Mouse (Mus musculus) ES-E14 (cell line): ENCODE measurements at regions not wholly inside any gene's neighbourhood (a gene's known extent, or its start where the extent isn't known, plus 50 kb on each side); places are given as distances from the start of the nearest gene placed in this dataset.

ENCODE experiments used
- DNase-seq: peaks from one replicate; pipeline ENCODE4 v3.0.0-alpha.2; 2013; ENCODE audit warnings: low read depth, low spot score
- H3K27ac ChIP-seq: 2 replicates; pipeline ENCODE4 v1.5.1; 2012; ENCODE audit warnings: low read depth, mild to moderate bottlenecking, low read length, moderate library complexity, mixed read lengths; ENCODE audit not compliant: poor library complexity, insufficient read depth, severe bottlenecking
- H3K36me3 ChIP-seq: 2 replicates; pipeline ENCODE4 v1.6.1; 2012; ENCODE audit warnings: mild to moderate bottlenecking, low read length, moderate library complexity, mixed read lengths; ENCODE audit not compliant: control insufficient read depth, poor library complexity, insufficient read depth, severe bottlenecking
- H3K4me1 ChIP-seq, 2 experiments: fragments of 150-350 bp in 1 of 2; sonication (generic) in 1 of 2; 2 replicates each; pipeline ENCODE4 v1.6.1; 2012; ENCODE audit warnings: low read length in 2 of 2, mild to moderate bottlenecking in 1 of 2, mixed read lengths in 1 of 2; ENCODE audit not compliant: control insufficient read depth in 2 of 2, insufficient read depth in 2 of 2, poor library complexity in 1 of 2
- H3K4me3 ChIP-seq, 2 experiments: fragments of 150-350 bp in 1 of 2; sonication (generic) in 1 of 2; 2 replicates each; pipeline ENCODE4 v1.5.1; 2012; ENCODE audit warnings: low read length in 2 of 2, low read depth in 1 of 2, mild to moderate bottlenecking in 1 of 2, mixed read lengths in 1 of 2; ENCODE audit not compliant: insufficient read depth in 1 of 2, poor library complexity in 1 of 2, severe bottlenecking in 1 of 2
- H3K9ac ChIP-seq: 2 replicates; pipeline ENCODE4 v1.6.1; 2012; ENCODE audit warnings: low read depth, mild to moderate bottlenecking, low read length, mixed read lengths; ENCODE audit not compliant: poor library complexity, insufficient read depth, severe bottlenecking
- H3K9me3 ChIP-seq: fragments of 150-350 bp; sonication (generic); 2 replicates; pipeline ENCODE4 v1.6.1; 2012; ENCODE audit warnings: low read depth, mild to moderate bottlenecking, low read length; ENCODE audit not compliant: control insufficient read depth, insufficient read depth
- CHD2 ChIP-seq: IDR thresholded peaks from 2 replicates; pipeline ENCODE4 v1.6.1; 2014; ENCODE audit warnings: mild to moderate bottlenecking, low read depth, low read length, inconsistent platforms
- HCFC1 ChIP-seq: IDR thresholded peaks from 2 replicates; pipeline ENCODE4 v1.6.1; 2012; ENCODE audit warnings: low read length, inconsistent platforms, borderline replicate concordance; ENCODE audit not compliant: insufficient read depth
- MAFK ChIP-seq: IDR thresholded peaks from 2 replicates; pipeline ENCODE4 v1.6.1; 2014; ENCODE audit warnings: mild to moderate bottlenecking, low read depth, low read length, inconsistent platforms; ENCODE audit not compliant: insufficient read depth
- ZC3H11A ChIP-seq: IDR thresholded peaks from 2 replicates; pipeline ENCODE4 v1.6.1; 2012; ENCODE audit warnings: low read depth, mild to moderate bottlenecking, inconsistent platforms, low read length, borderline replicate concordance
- ZNF384 ChIP-seq: IDR thresholded peaks from 2 replicates; pipeline ENCODE4 v1.6.1; 2012; ENCODE audit warnings: low read depth, low read length, inconsistent platforms
- in situ Hi-C, 2 experiments: fragments of 600-800 bp; cut with MboI; formaldehyde crosslinking; loops; one replicate each; pipeline ENCODE4 v1.15.1; 2025; ENCODE audit warnings: low sequenced_read_pairs in 2 of 2, inconsistent platforms in 1 of 2; ENCODE audit not compliant: unreplicated experiment in 2 of 2

DNA sequence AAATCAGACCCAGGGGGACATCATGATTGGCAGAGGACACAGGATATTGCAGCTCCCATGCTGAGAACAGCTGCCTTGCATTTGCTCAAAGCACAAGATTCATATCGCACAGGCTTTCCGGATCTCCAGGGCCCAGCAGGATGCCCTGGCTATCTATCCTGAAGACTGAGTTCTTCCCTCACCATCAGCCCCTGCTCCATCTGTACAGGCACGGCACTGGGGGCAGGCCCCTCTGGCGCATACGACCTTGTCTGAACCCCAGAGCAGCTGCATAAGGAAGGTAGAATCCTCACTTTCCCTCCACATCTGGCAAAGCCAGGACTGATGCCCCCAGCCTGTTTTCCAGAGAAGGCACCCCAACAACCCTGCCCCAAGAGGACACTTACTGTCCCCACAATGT lies 266.8 kb downstream of the Tns1 start:
- in situ Hi-C loops = no loop called here

DNA sequence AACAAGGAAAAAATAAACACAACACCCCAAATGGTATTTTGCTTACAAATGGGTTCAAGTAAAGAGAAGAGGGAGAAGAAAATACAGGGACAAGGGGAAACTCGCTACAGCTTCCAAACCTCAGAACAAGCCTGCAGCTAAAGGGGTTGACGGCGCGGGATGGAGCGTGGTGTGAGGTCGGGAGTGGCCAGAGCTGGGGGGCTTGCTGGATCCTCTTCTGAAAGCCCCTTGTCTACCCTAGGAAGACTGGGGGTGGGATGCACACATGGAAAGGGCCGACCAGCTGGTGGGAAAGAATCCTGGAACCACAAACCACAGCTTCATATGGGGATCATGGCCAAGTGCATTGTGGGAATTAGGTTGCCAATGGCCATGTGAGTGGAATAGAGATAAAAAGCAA lies 267.4 kb downstream of the Tns1 start:
- Histone ChIP-seq H3K9me3 (no peaks in the 10 kb centered on the region), H3K4me1 (peaks cover 0 to 8% of the 10 kb centered on the region in 2 experiments; a peak in 1 of 4 replicates), H3K36me3 (no peaks in the 10 kb centered on the region), H3K27ac (no peak overlapping the region), H3K4me3 (no peak overlapping the region), H3K9ac (no peak overlapping the region)
- TF ChIP-seq CHD2 (no peak), ZNF384 (no peak), HCFC1 (no peak), MAFK (no peak), ZC3H11A (no peak)
- no peak for DNase-seq
- in situ Hi-C loops = no loop called here

More for the DNA sequence above, 266.8 kb downstream of the Tns1 start:
- Histone ChIP-seq H3K36me3 (no peaks in the 10 kb centered on the region), H3K27ac (no peak overlapping the region), H3K4me3 (no peak overlapping the region), H3K9ac (no peak overlapping the region), H3K9me3 (no peaks in the 10 kb centered on the region), H3K4me1 (peaks cover 0 to 9% of the 10 kb centered on the region in 2 experiments; a peak in 2 of 4 replicates)
- no peak for DNase-seq
- no peak for TF ChIP-seq ZNF384
- no peak for TF ChIP-seq HCFC1
- TF ChIP-seq MAFK = no peak
- no peak for TF ChIP-seq ZC3H11A
- no peak for TF ChIP-seq CHD2

DNA sequence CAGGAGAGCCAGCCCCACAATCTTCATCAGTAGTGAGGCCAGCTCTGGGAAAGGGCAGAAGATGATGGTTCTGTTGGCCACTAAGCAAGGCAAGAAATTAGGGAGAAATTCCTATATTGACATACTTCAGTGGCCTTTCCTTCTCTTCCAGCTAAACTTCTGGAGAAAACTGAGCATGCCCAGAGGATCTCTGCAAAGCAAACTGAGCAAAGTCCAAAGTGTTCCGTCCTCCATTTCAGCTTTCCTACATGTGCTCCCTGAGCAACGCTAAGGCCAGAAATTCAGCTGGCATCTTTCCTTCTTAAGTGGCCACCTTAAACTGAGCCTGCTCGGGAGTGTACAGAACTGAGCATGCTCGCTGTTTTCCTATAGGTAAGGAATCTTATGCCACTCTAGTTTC lies 268.9 kb downstream of the Tns1 start:
- no peak overlapping the region for H3K9ac ChIP-seq
- no peaks in the 10 kb centered on the region for H3K9me3 ChIP-seq
- no peak for TF ChIP-seq MAFK
- no peak for TF ChIP-seq ZC3H11A
- no peak for TF ChIP-seq HCFC1
- TF ChIP-seq ZNF384 = no peak
- no peak for TF ChIP-seq CHD2
- in situ Hi-C loops = no loop called here
- no peak overlapping the region for H3K27ac ChIP-seq
- H3K4me3 ChIP-seq = no peak overlapping the region
- DNase-seq = no peak
- no peaks in the 10 kb centered on the region for H3K36me3 ChIP-seq
- peaks cover 0 to 6% of the 10 kb centered on the region in 2 experiments; a peak in 1 of 4 replicates for H3K4me1 ChIP-seq

DNA sequence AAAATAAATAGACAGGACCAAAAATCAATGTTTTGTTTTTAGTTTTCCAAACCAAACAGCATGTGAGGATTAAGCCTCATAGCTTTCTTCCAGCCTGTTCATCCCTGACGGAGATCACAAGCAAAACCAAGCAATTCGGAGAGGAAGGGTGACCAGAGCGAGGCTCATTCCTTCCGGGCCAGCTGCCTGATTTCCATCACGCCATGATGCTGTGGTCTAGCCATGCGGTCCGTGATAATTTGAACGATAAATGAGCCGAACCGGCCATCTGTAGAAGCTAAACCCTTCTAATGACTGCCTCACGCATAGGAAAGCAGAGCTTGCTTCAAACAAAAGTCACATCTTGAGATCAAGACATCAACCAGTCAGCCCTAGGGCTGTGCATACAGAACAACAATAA lies 270.4 kb downstream of the Tns1 start:
- TF ChIP-seq MAFK = no peak
- TF ChIP-seq ZC3H11A = no peak
- TF ChIP-seq CHD2 = no peak
- TF ChIP-seq HCFC1 = no peak
- no peak for TF ChIP-seq ZNF384
- no peak overlapping the region for H3K4me3 ChIP-seq
- H3K9ac ChIP-seq = no peak overlapping the region
- no peaks in the 10 kb centered on the region for H3K36me3 ChIP-seq
- in situ Hi-C loops = no loop called here
- no peaks in the 10 kb centered on the region for H3K4me1 ChIP-seq
- no peak for DNase-seq
- H3K9me3 ChIP-seq = no peaks in the 10 kb centered on the region
- no peak overlapping the region for H3K27ac ChIP-seq
